Mouse (Mus musculus) spleen, postnatal 10 days (tissue): ENCODE data around the gene Ncoa1.
"Not testable (repeated sequence)": the region's sequence is repeated elsewhere in the genome, so short reads cannot be mapped to it uniquely, and the experiment has no call there.

ENCODE experiments used
- DNase-seq, 2 experiments: peaks; one replicate each; pipeline ENCODE4 v3.0.0; 2021 to 2022; ENCODE audit warnings: low spot score in 2 of 2

Ncoa1 gene

DNA sequence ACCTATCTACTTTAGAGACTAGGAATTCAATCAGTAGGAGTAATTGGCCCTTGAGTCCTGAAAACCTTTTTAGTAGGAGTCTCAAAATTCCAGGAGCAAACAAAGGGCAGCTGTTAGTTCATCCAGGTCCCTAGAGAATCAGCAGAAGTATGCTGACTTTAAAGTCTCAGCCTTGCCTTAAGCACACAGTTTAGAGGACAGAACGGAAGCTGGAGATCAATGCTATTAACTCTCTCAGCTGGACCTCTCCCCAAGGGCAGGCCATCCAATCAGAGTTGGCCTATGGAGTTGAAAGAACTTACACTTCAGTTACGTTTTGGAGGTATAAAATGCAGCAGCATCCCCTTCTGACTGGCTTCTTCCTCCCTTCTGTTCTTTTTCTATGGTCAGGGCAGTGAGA lies 154.8 kb downstream of the Ncoa1 start:
- DNase-seq = no peak

DNA sequence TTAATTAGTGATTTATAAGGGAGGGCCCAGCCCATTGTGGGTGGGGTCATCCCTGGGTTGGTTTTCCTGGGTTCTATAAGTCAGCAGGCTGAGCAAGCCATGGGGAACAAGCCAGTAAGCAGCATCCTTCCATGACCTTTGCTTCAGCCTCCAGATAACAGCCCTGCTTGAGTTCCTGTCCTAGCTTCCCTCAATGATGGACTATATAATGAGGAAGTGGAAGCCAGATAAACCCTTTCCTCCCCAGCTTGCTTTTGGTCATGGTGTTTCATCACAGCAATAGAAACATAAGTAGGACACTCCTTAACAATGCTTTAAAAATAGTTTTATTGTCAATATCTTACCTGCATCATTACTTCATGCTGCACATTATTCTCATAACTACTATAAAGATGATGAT lies 163.2 kb downstream of the Ncoa1 start:
- DNase-seq = no peak

DNA sequence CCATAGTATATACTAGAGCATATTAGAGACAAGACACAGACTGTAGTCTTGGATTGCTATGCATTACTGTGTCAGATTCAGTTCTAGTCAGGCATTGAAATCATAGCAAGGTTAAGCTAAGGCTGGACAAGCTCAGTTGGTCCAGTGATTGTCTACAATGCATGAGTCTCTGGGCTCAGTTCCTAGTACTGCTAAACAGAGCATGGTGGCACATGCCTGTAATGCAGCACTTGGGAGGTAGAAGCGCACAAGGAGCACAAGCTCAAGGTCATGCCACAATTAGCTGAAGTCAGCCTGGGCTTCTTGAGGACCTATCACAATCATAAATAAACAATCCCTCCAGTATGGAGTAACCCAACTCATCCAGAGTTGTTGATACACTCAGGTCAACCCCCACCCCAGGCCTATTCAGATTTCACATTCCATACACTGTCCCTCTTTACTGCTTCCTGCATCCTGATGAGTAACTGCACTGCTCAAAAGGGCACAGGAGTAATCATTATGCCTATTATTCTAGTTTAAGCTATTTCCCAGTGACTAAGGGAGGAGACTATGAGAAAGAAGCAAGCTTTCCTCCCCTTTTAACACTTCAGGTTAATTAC lies 170.2 kb downstream of the Ncoa1 start:
- no peak for DNase-seq

DNA sequence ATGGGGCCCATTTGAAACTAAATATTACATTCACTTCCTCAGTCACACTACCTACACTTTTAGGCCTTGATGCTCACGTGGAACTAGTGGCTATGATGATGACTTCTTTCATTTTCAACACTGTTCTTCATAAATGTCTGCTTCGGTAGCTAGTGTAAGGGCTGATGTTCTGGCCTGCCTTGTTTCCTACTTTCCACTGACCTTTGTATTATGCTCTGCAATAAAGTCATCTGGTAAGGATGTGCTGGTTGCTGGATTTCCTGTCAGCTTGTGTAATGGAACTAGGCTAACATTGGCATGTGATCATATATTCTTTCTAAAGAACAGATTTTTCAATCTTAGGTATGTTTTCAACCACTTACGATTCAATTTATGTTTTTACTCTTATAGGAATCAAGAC lies 177.7 kb downstream of the Ncoa1 start:
- no peak for DNase-seq

DNA sequence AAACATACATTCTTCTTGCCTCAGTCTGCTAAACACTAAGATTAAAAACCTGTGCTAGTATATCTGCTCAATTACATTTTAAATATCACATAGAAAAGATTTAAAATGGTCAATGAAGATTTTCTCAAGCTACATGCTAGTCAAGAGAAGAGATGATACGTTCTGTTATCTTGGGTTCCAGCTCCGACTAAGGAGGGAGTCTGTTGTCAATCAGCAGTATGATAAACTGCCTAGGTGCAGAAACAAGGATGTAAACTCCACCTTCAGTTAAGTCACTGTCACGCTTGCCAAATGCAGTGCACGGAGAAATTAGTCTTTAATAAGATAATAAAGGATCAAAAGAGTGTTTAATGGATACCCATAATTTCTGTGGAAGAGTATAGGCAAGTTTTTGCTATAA lies 178.4 kb downstream of the Ncoa1 start:
- no peak for DNase-seq

DNA sequence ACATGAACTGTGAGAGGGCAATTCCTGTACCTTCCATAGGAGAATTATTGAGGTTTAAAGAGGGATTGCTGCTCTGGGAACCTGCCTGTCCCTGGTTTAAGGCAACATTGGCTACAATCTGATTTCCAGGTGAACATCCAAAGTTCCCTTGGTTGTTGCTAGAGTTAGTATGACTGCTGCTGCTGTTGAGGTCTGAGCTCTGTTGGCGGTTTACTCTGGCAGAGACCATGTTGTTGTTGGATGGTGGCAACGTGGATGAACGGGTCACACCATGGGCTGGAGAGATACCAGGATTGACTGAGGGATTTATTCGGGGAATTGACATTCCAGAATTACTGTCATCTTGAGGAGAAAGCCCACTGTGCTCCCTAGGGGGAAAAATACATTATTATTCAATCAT lies 181.1 kb downstream of the Ncoa1 start:
- no peak for DNase-seq

DNA sequence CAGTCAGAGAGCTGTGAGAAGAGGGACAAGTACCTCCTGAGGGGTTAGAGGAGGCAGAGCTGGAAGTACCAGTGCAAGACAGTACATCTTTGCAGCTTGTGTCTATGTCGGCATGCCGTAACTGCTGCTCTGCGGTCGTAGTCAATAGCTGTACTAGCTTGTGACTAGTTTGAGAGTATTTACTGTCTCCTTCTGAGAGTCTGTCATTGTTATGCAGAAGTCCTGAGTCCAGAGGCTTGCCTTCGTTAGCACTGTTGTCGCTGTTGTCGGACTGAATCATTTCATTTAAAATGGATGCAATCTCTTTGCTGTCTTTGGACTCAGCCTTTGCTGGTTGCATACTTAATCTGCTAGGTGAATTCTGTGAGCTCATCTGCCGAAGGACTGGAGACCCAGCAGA lies 181.7 kb downstream of the Ncoa1 start:
- no peak for DNase-seq

DNA sequence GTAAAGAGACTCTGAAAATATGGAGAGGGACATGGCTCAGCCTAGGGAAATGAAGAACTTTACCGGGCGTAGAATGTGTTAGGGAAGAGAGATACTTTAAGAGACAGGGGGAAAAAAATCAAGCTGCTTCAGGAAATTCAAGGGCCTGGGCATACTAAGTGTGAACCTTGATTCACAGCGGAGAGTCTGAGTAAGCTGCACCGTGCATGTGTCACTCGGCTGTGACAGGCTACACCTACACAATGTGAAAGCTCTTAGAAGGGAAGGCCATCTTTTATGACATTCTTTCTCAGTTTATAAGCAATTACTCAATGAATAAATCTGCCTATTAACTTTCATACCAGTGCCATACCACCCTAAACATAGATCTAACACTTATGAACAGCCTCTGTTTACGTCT lies 183.2 kb downstream of the Ncoa1 start:
- DNase-seq = no peak

DNA sequence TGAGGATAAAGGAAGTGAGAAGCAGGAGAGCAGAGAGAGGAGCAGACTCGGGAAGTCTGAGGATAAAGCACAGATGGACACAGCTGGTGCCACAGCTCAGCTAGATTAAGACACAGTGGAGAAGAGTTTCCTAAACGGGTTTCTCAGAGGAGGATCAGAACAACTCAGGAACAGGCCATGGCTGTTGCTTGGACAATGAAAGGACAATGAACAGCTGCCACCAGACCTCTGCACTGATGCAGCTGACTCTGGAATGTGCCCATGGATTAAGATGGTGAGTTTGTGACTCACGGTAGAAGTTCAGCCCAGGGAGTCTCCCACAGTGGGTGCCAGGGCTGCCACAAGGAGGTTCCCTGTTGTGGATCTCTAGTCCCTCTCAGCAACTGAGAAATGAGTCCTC lies 191.8 kb downstream of the Ncoa1 start:
- no peak for DNase-seq

DNA sequence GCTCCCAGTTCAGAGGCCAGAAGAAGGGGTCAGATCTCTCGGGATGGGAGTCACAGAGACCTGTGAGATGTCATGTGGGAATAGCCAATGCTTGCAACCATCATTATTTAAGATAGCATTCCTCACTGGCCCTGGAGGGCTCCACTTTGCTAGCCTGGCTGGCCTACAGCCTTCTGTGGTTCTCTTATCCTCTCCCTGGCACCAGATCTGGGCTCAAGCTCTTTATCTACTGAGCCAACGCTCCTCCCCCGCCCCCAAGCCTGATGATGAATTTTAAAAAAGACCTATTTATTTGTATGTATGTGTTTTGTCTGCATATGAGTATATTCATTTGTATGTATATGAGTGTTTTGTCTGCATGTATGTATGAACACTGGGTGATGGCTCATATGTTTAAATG lies 197.1 kb downstream of the Ncoa1 start:
- peak in 1 of 2 experiments; percentile 37 for DNase-seq

DNA sequence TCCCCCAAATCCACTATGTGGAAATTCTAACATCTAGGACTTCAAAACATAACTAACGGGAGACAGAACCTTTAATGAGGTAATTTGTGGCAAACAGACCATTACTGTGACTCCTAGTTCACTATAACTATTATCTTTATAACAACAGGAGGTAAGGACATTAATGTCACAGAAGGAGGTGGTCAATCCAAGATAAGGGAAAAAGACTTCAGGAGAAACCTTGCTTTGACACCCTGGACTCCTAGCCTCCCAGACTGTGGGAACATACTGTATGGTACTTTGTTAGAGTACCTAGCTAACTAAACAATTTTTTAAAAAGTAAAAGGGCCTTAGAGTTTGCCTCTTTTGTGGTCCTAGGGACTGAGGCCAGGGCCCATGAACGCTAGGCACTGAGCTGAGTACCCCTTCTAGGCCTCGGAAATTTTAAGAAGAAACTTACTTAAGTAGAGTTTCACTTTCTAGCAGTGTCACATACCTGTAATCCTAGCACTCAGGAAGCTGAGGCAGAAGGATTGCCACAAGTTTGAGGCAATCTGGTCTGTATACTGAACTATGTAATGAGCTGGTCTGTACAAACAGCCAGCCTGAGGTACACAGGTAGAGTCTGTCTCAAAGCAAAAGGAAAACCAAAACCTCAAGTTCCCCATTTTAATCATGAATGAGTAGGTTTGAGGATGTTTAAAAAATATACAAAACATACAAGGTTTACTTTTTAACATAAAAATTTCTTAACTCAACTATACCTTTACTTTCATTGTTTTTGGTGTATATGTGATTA lies 197.8 kb downstream of the Ncoa1 start:
- DNase-seq = no peak

DNA sequence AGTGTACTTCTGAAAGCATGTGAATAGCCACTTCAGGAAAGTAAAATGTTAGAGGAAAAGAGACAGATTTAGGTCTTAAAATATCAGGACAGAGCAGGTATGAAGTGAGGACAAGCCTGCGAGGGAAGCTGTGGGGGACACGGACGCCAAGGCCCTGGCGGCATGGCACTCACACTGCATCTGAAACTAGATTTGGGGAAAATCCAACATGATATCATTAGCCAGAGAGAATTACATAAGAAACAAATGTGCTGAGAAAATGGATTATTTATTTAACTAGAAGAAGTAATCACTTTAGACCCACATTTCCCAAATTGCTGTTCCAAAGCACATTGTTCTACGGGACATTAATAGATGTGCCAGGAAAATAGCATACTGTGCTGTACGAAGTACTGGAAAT lies 205.9 kb downstream of the Ncoa1 start:
- no peak for DNase-seq

DNA sequence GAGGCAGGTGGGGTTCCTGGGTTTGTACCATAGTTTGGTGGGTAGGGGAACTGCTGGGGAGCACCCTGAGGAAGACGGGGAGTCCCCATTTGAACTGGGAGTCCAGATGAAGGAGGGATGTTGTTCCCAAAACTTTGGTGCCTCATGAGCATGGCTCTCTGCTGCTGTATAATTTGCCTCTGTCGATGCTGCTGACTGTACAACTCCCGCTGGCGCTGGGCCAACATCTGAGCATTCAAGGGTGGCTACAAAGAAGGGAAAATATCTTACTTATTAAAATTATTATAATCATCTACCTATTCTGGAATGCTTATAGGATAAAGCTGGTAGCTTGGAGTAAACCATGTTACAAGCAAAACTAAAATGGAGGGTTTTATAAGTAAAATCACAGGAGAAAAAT lies 209.2 kb downstream of the Ncoa1 start:
- no peak for DNase-seq

DNA sequence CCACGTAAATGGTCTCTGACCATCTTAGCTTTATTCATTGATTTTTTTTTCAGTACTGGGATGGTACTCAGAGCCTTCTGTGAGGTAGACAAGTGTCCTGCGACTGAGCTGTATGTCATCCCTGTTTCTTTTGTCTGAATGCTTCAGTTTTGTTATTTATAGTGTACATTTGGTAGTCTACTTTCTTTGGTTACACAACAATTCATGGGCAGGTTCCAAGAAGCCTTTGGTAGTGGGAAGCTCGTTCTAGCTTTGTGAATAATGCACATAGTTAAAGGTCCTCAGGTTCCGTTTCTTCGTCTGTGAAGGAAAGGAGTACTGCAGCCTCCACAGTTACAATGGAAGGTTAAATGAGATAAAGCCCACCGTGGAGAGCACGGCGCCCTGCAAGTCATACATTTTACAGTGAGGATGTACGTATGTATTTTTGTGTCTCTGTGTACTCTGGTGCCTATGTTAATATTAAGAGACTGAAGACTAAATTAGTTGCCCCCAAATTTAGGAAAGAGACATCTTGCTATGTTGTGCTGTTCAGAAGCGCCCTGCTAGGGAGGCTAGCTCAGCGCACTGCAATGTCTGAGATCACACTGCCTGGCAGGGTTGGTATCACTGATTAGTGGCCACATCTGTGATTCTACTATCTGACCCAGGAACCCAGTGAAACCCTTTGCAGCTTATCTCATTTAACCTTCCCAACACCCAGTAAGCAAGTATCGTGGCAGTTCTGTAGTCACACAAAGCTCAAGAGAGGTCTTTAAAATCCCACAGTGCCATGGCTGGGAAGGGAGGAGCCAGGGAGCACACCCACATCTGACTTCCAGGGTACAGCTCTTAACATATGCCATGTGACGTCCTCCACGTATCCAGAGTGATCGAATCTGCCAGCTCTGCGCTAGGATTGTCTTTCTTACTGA lies 224.0 kb downstream of the Ncoa1 start:
- DNase-seq = peak in 1 of 2 experiments; percentile 24

DNA sequence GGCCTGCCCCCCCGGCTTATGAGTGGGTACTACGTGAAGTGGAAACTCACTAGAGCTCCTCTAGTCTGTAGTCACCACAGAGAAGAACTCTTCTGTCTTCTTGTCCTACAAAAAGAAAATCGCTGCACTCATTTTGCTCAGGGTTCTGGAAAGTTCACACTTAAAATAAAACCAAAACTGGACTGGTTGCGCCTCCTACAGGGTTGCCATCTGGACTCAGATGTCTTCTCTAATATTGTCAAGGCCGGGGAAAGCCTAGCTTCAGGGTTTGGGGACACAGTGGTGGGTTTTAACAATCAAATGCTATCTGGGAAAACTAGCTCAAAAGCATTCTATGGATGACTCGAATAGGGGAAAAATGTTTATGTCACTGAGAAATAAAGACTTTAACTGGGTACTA lies 227.2 kb downstream of the Ncoa1 start:
- DNase-seq = no peak

DNA sequence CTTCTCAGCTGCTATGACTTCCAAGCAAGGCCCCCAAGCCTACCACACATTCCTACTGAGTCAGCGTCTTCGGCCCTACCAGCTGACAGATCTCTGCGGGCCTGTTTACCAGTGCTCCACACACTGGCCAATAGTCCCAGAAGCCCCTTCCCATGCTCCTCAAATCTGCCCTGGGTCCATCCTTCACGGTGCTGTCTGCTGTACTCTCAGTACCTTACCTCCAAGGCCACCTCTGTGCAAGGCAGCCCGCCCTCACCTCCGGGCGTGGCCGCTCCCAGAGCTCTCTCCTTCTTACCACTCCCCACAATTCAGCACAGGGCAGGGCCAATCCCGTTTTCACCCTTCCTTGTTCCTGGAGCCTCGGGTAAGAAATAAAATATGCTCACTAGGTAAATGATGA lies 231.2 kb downstream of the Ncoa1 start:
- DNase-seq = no peak

DNA sequence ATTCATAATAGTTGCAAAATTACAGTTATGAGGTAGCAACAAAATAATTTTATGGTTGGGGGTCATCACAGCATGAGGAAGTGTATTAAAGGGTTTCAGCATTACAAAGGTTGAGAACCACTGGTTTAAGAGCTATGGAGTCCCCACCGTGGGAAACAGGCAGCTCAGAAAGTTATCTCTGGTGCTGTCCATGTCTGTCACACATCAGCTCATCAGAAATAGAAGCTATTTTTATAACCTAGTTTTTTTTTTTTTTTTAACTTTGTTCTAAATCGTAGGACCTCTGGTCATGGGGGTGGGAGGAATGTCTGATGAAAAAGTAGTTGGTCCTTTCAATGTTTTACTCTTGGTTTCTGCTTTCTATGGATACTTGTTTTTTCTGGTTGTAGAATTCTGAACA lies 233.2 kb downstream of the Ncoa1 start:
- DNase-seq = no peak

DNA sequence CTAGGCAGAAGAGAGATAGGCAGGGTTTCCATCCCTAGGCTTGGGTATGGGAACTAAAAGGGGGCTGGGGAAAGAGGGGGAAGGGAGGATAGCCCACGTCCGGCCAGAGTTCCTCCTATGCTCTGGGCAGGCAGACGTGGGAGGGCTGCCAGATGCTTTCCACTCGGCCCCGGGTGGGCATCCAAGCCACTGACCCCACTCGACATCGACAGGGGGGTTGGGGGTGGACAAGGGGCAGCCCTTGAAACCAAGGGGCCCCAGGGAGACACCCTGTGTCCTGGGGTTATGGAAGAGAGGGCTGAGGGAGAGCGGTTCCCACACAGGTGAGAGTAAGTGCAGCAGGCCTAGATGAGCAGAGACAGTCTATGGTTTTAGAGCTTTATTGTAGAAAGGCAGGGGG lies 236.7 kb downstream of the Ncoa1 start:
- DNase-seq = not testable (repeated sequence)

DNA sequence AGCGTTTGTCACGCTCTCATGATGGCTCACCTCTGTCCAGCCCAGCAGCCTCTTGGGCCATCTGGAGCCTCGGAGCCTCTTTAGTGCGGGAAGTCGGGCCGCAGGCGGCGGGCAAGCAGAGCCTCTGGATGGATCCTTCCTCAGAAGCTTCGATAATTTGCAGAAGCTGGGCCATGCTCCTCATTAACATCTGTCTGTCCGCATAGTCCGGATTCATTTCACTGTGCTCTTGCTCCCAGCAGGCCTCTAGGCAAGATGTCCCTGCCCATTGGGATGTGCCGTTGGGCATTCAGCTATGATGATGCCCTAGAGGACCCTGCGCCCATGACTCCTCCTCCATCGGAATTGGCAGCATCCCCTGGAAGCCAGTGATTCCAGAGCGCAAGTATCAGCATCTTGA lies 239.5 kb downstream of the Ncoa1 start:
- no peak for DNase-seq

DNA sequence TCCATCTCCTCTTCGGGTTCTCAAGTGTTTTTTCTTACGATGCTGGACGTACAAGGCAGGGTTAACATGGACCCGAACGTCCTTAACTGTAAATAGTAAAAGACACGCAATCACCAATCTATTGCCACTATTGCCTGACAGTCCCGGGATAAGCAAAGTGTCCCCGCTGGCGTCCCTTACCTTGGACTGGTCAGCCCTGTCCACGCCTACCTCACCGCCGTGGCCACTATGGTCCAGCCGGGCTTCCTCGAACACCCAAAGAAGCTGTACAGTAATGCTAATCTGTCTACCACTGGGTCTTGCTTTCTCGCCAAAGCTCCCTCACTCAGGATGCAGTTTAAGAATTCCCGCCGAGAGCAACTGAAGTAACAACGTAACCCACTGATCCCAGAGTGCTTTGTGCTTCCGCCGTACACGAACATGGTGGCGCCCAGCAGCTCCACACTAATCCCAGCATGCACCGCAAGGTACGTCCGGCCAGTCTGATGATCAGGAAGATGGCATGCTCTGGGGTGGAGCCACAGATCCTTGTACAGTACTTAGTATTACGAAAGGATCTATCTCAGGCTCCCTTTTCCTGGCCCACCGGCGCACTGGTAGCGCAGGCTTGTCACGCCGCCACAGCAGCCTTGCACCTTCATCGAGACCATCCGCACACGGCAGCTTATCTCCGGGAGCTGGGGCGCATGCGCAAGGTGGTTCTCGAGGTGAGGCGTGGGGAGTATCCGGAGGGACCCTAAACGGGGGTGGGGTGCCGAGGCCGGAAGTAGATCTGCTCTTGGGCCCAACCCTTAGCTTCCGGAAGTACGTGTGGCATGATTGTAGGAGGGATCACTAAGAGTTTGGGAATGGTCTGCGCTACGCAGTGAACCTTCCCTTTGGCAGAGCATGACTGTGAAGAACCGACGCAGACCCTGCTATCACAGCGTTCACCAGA lies 243.1 kb downstream of the Ncoa1 start, which contains the start of the genes Ptrhd1 and Cenpo:
Ptrhd1 (plus strand) TSS at position 456 of the 937 bp plus-strand sequence.
Cenpo (minus strand) TSS at position 723 of the 937 bp plus-strand sequence.
- peak; percentile 93 to 95 for DNase-seq

DNA sequence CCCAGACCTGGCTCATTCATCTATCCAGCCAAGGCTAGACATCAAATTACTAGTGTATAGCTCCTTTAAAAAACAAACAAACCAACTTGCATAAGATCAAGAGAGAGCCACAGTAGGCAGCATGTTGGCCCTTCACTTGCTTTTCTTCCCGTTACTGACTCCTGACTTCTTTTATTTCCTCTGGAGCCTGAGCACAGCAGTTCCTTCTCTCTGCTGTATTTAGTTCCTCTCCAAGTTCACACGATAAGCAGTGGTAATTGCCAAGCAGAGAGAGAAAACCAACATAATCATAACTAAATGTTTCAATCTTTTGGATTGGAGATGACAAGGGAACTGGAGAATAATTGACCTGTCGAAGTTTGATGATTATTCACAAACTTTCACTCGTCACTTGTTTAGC lies 244.2 kb downstream of the Ncoa1 start:
- no peak for DNase-seq
